Mouse (Mus musculus): ENCODE results near the gene Irf7. TPM values are rescaled to one million over a fixed set of nuclear protein-coding genes. Genes with fewer than 3 reads are reported as not detected.

Gene Irf7
- polyA plus RNA-seq, 1 experiment, result 278 TPM

DNA sequence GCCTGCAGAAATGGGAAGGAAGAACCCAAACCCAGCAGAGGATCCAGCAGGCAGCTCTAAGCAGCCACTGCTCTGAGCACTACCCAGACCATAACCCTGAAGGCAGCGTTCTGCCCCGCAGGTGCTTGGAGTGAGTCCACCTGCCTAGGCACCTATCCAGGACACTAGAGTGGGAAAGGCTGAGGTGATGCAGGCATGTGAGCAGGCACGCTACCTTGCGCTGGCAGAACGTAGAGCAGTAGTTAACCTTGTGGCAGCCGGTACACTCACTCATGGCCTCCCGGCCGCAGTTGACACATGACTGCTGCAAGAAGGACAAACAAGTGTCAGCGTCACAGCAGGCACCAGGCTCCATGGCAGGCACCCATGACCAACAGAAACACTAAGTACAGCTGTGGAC is 35.1 kb upstream of the Irf7 start:
- H3K4me3 ChIP-seq (ENCODE audit: control insufficient read depth, insufficient read depth, low read length), result no peak overlapping the region
- TF ChIP-seq CTCF (IDR thresholded peaks at IDR 0.05; ENCODE audit: borderline replicate concordance, control insufficient read depth, extremely low read depth, insufficient read depth, low read length, poor library complexity) (no peak), POLR2A (IDR thresholded peaks at IDR 0.05; ENCODE audit: control insufficient read depth, extremely low read depth, insufficient read depth, low read length, poor library complexity) (no peak)
- H3K27me3 ChIP-seq (ENCODE audit: control insufficient read depth, insufficient read depth, low read length), result no peaks in the 10 kb centered on the region
- H3K4me1 ChIP-seq (replicated peaks; ENCODE audit: control insufficient read depth, insufficient read depth, low read length), result peaks cover 10% of the 10 kb centered on the region
- 99% methylated on average over 9 of the region's 9 CpGs for WGBS
- DNase-seq, result no peak
- peaks cover 19% of the 10 kb centered on the region for H3K36me3 ChIP-seq (ENCODE audit: control insufficient read depth, insufficient read depth, low read length)
- no peak overlapping the region for H3K27ac ChIP-seq (ENCODE audit: control insufficient read depth, insufficient read depth, low read length)

DNA sequence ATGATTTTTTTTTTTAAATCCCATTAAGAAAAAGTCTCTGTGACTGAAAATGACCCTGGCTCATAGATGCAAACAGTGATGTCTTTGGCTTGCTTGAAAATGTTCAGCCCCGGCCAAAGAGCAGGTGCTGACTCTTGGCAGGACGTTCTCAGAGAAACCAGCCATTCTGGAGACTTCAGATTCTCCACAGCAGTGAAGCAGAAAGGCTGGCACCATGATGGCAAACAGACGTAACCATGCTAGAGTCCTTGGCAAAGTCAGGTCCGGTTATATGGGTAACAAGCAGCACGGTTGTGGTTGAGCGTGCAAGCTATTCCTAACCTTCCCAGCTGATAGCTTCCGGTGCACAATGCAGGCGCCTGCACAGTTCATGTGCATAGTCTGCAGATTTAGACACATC is 32.9 kb upstream of the Irf7 start:
- Histone ChIP-seq H3K36me3 (ENCODE audit: control insufficient read depth, insufficient read depth, low read length) (peaks cover 11% of the 10 kb centered on the region; the same call in 1 of the 2 replicates), H3K27ac (ENCODE audit: control insufficient read depth, insufficient read depth, low read length) (no peak overlapping the region), H3K27me3 (ENCODE audit: control insufficient read depth, insufficient read depth, low read length) (peaks cover 1% of the 10 kb centered on the region), H3K4me3 (ENCODE audit: control insufficient read depth, insufficient read depth, low read length) (no peak overlapping the region), H3K4me1 (replicated peaks; ENCODE audit: control insufficient read depth, insufficient read depth, low read length) (peaks cover 10% of the 10 kb centered on the region)
- whole genome bisulfite sequencing, result 97% methylated on average over 8 of the region's 8 CpGs
- TF ChIP-seq CTCF (IDR thresholded peaks at IDR 0.05; ENCODE audit: borderline replicate concordance, control insufficient read depth, extremely low read depth, insufficient read depth, low read length, poor library complexity) (no peak), POLR2A (IDR thresholded peaks at IDR 0.05; ENCODE audit: control insufficient read depth, extremely low read depth, insufficient read depth, low read length, poor library complexity) (no peak)
- DNase-seq, result no peak

DNA sequence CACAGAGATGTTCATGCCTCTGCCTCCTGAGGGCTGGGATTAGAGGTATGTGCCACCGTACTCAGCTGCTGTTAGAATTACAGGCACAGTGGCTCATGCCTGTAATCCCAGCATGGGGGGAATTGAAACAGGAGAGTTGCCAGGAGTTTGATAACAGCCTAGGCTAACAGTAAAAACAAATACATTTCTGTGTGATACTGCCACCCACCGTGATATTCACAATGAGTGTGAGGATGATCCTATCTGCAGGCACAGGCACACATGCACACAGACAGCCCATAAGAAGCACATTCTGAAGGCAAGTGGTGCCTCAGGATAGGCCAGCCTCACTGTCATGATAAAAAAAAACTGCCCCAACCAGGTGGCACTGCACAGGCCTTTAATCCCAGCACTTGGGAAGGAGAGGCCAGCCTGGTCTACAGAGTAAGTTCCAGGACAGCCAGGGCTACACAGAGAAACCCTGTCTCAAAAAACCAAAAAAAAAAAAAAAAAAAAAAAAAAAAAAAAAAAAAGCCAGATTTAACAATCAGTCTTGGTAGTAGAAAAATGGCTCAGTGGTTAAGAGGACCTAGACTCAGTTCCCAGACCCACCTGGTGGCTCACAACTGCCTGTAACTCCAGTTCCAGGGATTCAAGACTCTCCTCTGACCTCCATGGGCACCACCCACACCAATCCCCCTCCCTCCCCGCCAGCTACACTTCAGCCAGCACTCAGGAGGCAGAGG is 31.8 kb upstream of the Irf7 start:
- no peak overlapping the region for H3K4me3 ChIP-seq (ENCODE audit: control insufficient read depth, insufficient read depth, low read length)
- no peak for DNase-seq
- H3K36me3 ChIP-seq (ENCODE audit: control insufficient read depth, insufficient read depth, low read length), result peaks cover 11% of the 10 kb centered on the region; the same call in 1 of the 2 replicates
- H3K4me1 ChIP-seq (replicated peaks; ENCODE audit: control insufficient read depth, insufficient read depth, low read length), result peaks cover 5% of the 10 kb centered on the region
- TF ChIP-seq CTCF (IDR thresholded peaks at IDR 0.05; ENCODE audit: borderline replicate concordance, control insufficient read depth, extremely low read depth, insufficient read depth, low read length, poor library complexity), result no peak
- no peak for TF ChIP-seq POLR2A (IDR thresholded peaks at IDR 0.05; ENCODE audit: control insufficient read depth, extremely low read depth, insufficient read depth, low read length, poor library complexity)
- H3K27ac ChIP-seq (ENCODE audit: control insufficient read depth, insufficient read depth, low read length), result no peak overlapping the region
- H3K27me3 ChIP-seq (ENCODE audit: control insufficient read depth, insufficient read depth, low read length), result peaks cover 7% of the 10 kb centered on the region
- 100% methylated on average over 3 of the region's 3 CpGs for WGBS

- no peaks in the 10 kb centered on the region for H3K4me1 ChIP-seq (replicated peaks; ENCODE audit: control insufficient read depth, insufficient read depth, low read length)
- H3K4me3 ChIP-seq (ENCODE audit: control insufficient read depth, insufficient read depth, low read length), result no peak overlapping the region
- no peak for TF ChIP-seq POLR2A (IDR thresholded peaks at IDR 0.05; ENCODE audit: control insufficient read depth, extremely low read depth, insufficient read depth, low read length, poor library complexity)
- no peak for TF ChIP-seq CTCF (IDR thresholded peaks at IDR 0.05; ENCODE audit: borderline replicate concordance, control insufficient read depth, extremely low read depth, insufficient read depth, low read length, poor library complexity)
- H3K27me3 ChIP-seq (ENCODE audit: control insufficient read depth, insufficient read depth, low read length), result peaks cover 7% of the 10 kb centered on the region
- no peak overlapping the region for H3K27ac ChIP-seq (ENCODE audit: control insufficient read depth, insufficient read depth, low read length)
- DNase-seq, result no peak
- H3K36me3 ChIP-seq (ENCODE audit: control insufficient read depth, insufficient read depth, low read length), result no peaks in the 10 kb centered on the region
- 11% methylated on average over 22 of the region's 22 CpGs for WGBS
Observed at GRCm38 (mm10) chr7:141294479-141294878, 28.2 kb upstream of the Irf7 start.

GRCm38 (mm10) chr7:141293852-141294471 is 27.7 kb upstream of the Irf7 start:
- Histone ChIP-seq H3K27ac (ENCODE audit: control insufficient read depth, insufficient read depth, low read length) (no peak overlapping the region), H3K27me3 (ENCODE audit: control insufficient read depth, insufficient read depth, low read length) (peaks cover 7% of the 10 kb centered on the region), H3K4me3 (ENCODE audit: control insufficient read depth, insufficient read depth, low read length) (no peak overlapping the region), H3K36me3 (ENCODE audit: control insufficient read depth, insufficient read depth, low read length) (no peaks in the 10 kb centered on the region), H3K4me1 (replicated peaks; ENCODE audit: control insufficient read depth, insufficient read depth, low read length) (no peaks in the 10 kb centered on the region)
- 2% methylated on average over 53 of the region's 53 CpGs for WGBS
- no peak for DNase-seq
- TF ChIP-seq POLR2A (IDR thresholded peaks at IDR 0.05; ENCODE audit: control insufficient read depth, extremely low read depth, insufficient read depth, low read length, poor library complexity), result no peak
- TF ChIP-seq CTCF (IDR thresholded peaks at IDR 0.05; ENCODE audit: borderline replicate concordance, control insufficient read depth, extremely low read depth, insufficient read depth, low read length, poor library complexity), result no peak

DNA sequence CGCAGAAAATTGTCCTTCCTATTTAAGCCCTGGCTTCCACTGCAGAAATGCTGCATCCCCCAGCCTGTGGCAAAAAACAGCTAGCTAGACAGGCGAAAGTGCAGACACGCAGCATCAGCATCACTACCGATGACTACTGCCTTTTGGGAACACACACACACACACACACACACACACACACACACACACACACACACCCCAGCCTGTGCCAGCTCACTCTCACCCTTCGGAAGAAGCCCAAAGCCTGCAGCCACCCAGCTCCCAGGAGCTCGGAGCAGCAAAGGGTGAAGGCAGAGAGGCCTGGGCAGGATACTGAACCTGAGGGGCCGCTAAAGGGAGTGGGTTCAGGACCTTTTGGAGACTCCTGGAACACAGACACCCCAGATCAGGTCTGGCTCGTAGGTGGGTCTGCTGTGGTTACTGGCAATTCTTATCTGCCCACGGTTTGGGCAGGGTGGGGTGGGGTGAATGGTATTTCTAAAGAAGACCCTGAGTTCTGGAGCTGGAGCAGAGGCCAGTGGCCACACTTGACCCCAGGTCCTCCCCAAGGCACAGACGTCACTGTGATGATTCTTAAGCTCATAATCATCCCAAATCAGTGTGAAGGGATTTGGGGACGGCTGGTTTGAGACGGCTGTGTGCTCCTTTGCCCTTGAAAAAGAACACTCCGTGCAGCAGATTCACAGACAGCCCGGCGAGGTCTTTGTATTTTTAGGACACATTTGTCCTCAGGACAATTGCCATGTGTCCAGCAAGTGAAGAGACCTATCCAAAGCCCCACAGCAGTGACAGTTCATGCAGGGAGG is 26.5 kb upstream of the Irf7 start:
- 76% methylated on average over 15 of the region's 15 CpGs for WGBS
- Histone ChIP-seq H3K36me3 (ENCODE audit: control insufficient read depth, insufficient read depth, low read length) (no peaks in the 10 kb centered on the region), H3K4me1 (replicated peaks; ENCODE audit: control insufficient read depth, insufficient read depth, low read length) (no peaks in the 10 kb centered on the region), H3K4me3 (ENCODE audit: control insufficient read depth, insufficient read depth, low read length) (no peak overlapping the region), H3K27ac (ENCODE audit: control insufficient read depth, insufficient read depth, low read length) (no peak overlapping the region), H3K27me3 (ENCODE audit: control insufficient read depth, insufficient read depth, low read length) (peaks cover 7% of the 10 kb centered on the region)
- DNase-seq, result no peak
- no peak for TF ChIP-seq CTCF (IDR thresholded peaks at IDR 0.05; ENCODE audit: borderline replicate concordance, control insufficient read depth, extremely low read depth, insufficient read depth, low read length, poor library complexity)
- no peak for TF ChIP-seq POLR2A (IDR thresholded peaks at IDR 0.05; ENCODE audit: control insufficient read depth, extremely low read depth, insufficient read depth, low read length, poor library complexity)
